Mouse (Mus musculus) adrenal gland, adult 18-20 months (tissue): ENCODE data around the gene Ppp1r12b. TPM values are rescaled to one million over a fixed set of nuclear protein-coding genes. Genes with fewer than 3 reads are reported as not detected.

Experiments
- DNase-seq, 2 experiments: peaks; one replicate each; pipeline ENCODE4 v3.0.0; 2021 to 2022; ENCODE audit warnings: low spot score in 2 of 2
- long read RNA-seq, 2 experiments: library from polyadenylated mRNA; stranded (forward); transcript quantifications; one replicate each; pipeline ENCODE4 v2.0.0; 2021
- total RNA-seq, 2 experiments: library from RNA; stranded (reverse); gene quantifications; 1 replicate in 1 of 2; 2 replicates in 1 of 2; pipeline ENCODE4 v1.2.3; 2021

Ppp1r12b gene
- 10 to 100 TPM; 10.7 to 12.1 TPM for total RNA-seq
- long read RNA-seq, experiment 1, partial matches to known transcripts, result 0 of 1 reads
- long read RNA-seq, experiment 1, other reads (novel, unspliced or antisense), result 0 of 1 reads
- long read RNA-seq, experiment 2, partial matches to known transcripts, result 1 of 5 reads
- long read RNA-seq, experiment 2, other reads (novel, unspliced or antisense), result 4 of 5 reads

DNA sequence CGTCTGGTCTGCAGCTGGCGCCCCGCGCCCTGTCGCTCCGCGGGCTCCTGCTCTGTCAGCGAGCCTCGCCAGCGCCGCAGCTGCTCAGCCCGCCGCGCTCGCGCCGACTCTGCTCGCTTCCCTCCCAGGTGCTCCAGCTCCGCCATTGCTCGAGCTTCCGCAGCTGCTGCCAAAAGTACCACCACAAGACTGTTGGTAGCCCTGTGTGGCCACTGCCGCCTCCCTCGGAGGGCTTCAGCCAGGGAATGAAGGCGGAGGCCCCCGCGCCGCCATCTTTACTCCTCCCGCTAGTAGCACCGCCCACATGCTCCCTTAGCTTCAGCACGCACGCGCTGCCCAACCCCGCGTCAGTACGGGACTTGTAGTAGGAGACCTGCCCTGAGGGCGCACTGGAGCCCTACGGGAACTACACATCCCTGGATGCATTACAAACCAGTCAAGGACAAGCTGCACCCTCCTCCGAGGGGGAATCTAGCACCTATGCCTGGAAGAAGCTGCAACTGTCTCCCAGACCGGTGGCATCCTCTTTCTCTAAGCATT lies at the start of gene Ppp1r12b:
Ppp1r12b (minus strand) TSS at position 306 of the 540 bp plus-strand sequence.
- peak; percentile 86 for DNase-seq

DNA sequence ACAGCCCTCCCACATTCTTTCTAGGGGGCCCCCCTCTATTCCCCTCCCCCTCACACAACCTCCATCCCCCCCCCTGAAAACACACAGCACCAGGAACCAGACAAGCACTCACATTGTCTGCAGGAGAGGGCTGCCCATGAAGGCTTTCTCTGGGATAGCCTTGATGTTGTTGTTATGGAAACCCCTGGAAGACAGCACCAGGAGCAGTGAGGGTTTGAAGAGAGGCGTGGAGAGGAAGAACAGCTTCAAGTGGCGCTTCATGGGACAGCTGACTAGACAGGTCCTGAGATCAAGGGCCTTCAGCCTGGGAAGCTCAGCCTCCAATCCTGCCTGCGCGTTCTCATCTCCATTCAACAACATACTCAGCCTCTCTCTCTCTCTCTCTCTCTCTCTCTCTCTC lies 47.6 kb upstream of the Ppp1r12b start:
- DNase-seq, result no peak

DNA sequence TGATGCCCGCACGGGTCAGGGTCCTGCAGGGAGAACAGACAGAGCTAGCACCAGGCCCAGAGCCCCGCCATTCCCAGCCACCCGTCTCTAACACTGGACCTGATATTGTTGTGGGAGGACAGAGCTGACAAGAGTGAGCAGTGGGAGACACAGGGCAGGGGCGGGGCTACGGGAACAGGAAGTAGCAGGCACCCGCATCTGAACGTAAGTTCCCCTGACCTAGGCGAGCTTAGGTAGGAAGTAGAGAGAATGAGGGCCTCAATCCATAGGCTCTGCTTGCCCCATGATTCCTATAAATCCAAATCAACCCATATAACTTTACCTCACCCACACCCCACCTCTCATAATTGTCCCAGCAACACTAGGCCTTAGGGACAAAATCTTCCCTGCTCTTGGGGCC lies 44.8 kb upstream of the Ppp1r12b start:
- DNase-seq, result no peak

DNA sequence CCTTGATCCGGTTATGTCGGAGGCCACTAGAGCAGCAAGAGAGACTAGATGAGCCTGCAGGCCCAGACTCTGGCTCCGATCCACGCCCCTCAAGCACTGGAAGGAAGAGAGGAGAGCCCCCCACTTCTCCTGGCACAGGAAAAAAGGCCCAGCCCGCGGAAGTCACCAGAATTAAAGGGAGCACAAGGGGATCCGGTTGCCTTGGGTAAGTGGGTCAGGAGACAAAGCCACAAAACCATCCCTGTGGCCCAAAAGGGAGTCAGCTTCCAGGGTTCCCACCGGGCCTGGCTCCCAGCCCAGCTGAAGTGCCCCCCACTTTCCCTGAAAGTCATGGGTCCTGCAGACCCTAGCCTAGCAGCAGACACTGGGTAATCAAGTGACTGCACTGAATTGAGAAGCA lies 42.5 kb upstream of the Ppp1r12b start:
- no peak for DNase-seq

DNA sequence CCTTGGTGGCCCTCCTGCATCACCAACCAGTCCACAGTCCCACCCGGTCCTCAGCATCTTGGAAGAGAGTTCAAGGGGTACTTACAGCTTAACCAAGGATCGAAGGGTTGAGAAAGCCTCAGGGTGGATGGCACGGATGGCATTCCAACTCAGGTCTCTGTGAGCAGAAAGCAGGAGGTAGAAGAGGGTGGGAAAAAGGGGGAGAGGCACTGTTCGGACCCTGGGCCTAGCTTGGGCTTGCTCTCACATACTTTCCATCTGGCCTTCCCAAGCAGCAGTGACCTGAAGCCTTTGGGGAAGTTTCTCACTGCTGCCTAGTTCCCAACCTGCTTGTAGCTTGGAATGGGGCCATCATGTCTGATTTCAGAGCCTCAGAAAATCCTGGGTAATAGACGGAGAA lies 41.8 kb upstream of the Ppp1r12b start:
- DNase-seq, result no peak

DNA sequence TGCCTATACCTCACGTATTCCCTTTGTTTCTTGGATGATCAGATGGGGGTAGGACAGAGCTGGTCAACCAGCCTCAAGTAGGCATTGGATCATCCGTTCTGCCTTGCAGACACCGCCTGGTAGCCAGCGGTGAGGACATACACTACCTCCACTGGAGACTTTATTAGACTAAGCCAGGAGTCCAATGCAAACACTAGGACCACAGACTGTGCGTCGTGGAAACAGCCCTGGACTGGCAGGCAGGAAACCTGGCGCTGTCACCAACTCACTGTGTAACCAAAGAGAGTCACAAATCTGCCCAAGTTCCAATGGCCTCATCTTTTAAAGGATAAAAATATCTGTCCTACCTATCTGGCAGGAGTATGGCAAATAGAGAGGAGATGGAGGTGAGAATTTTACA lies 40.7 kb upstream of the Ppp1r12b start:
- no peak for DNase-seq

DNA sequence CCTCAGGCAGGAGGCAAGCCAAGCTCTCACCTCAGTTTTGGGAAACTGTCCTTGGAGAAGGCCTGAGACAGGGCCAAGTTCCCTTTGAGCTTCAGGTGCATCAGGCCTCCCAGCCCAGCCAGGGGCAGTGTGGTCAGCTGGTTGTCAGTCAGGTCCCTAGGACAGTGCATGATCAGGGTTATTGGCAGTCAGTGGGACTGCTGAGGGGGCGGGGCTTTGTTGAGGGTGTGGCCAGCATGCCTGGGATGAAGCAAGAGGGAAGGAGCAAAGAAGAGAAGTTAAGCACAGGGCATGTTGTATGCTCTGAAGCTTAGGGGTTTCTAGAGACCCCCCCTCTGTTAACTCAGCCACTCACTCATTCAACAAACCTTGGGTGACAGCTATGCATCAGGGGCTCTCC lies 40.2 kb upstream of the Ppp1r12b start:
- no peak for DNase-seq

DNA sequence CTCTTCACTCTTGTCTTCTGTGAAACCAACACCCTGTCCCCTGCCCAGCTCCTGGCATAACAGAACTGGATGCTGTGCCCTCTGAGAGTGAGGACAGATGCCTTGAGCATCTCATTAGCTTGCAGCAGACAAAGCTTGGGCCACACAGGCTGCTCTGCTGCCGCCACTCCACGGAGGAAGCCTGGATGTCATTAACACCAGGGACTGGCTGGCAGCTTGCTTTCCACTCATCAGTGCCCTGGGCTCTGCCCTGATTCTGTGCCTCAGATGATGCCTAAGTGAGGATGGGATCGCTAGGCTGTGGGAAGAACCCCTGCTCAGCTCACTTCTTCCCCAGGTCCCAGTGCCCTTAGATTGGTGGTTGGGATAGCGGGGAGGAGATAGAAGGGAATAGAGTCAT lies 39.7 kb upstream of the Ppp1r12b start:
- no peak for DNase-seq

DNA sequence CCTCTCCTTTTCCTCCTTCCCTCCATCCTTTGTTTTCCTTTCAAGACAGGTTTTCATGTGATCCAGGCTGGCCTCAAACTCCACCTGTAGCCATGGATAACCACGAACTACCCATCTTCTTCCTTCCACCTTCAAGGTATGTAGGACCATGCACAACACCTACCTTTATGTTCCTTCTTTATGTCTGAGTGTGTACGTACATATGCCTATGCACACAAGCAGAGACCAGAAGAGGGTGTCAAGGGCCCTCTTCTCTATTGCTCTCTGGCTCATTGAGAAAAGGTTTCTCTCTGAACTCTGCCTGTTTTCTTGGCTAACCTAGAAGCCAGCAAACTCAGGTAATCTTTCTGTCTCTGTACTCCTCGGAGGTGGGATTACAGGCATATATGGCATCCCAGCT lies 39.0 kb upstream of the Ppp1r12b start:
- no peak for DNase-seq

DNA sequence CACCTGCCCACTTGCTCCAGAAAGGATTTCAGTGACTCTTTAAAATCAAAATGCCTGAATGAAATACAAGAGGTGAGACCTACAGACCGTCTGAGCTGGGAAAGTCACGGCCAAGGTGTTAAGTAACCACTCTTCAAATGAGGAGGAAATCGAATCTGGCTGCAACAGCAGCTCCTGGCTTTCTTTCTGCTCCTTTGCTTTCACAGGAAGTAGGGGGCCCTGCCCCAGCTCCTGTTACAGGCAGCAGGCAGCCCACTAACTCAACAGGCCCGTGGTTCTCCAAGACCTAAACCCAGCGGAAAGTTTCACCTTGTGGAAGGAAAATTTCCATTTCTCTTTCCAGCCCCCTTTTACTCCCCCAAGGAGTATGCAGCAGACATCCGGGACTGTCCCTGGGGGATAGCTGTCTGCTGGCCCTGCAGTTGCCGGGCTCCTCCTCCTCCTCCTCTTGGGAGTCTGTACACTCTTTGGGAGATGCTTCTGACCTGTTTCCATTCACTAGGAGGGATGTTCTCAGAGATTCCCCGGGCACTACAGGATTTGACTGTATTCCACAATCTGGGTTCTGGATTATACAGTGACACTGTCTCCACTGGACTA lies 36.4 kb upstream of the Ppp1r12b start:
- DNase-seq, result no peak

DNA sequence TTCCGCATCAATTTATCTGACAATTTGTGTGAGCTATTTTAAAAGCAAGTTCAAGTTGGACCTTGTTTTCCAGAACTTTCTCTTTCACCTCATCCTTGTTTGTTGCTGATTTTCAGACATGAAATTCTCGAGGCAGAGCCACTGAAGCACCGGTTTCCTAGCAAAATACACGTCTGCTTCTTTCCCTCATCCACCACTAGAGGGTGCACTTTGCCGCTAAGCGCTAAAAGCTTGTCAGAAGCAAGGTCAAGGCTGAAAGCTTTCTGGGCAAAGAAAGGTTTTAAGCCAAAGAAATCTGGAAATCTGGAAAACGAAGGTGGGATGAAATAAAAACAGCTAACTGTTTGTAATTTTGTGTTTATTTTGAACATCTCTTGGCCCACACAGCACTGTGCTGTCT lies 33.6 kb upstream of the Ppp1r12b start:
- peak; percentile 66 to 68 for DNase-seq

DNA sequence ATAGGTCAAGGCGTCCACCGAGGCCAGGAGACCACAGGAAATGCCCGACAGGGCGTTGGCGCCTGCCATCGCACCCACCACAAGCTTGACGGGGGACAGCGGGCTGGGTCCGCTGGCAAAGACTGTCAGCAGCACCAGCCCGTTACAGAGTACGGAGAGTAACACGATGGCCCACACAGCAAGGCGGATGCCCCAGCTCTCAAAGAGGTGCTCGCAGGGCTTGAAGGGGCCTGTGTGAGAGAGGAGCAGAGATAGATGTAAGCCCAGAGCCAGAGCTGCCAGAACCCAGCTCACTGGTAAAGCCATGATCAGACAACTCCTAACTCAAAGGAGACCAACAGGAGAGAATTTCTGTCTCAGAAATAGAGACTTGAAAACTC lies 32.2 kb upstream of the Ppp1r12b start:
- DNase-seq, result no peak

DNA sequence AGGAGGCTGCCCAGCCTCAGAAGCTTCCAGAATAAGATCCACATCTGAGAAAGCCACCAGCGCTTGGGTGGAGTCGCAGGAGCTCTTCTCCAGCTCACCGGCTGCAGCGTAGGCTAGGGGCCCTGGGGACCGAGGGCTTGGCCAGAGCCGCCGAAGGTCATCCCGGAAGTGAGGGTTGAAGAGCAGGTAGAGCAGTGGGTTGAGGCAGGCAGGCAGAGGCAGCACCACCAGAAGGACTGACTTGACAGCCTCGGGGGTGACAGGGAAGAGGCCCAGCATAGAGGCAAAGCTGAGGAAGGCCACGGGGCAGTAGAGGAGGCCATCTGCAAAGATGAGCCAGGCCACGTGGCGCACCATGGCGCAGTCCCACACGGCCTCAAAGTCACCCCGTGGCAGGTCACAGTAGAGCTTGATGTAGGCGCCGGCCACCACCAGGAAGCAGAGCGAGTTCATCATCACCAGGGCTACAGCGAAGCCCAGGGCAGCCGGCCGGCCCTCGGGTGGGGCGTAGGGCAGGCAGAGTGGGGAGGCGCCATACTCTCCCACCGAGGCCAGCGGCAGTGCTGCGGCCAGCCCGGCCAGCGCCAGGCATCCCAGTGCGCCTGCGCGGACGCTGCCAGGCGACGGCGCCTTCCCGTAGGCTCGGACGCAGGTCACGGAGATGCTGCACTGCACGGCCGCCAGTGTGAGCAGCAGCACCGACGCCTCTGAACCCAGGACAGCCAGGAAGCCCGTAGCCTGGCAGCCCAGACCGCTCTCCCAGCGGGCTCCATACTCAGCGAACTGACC lies 31.6 kb upstream of the Ppp1r12b start:
- peak; percentile 50 to 64 for DNase-seq

DNA sequence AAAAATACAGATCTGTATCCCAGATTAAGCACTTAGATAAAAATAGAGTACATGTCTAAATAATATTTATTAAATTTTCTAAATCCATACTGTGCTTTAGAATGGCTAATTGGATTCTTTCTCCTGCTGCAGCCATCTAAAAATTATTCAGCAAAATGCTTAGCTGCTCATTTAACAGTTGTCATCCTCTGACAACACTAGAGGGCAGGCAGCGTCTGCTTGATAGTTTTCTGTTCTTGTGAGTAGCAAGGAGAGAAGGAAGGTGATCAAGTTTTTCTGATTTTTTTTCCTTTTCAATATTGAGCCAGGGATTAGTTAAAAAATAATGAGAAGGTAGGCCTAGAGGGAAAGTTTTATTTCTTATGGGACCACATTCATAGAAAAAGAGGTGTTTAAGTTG lies 17.2 kb upstream of the Ppp1r12b start:
- DNase-seq, result no peak

DNA sequence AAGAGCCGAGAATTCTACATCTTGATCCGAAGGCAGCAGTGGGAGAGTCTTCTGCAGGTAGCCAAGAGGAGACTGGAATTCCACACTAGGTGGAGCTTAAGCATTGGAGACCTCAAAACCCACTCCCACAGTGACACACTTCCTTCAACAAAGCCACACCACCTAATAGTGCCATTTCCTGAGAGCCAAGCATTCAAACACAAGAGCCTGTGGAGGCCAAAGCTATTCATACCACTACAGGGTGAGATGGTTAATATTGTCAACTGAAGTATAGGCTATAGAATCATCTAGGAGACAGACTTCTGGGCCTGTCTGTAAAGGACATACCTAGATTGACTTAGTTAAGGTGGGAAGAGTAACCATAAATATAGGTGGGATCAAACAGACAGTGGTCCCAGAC lies 9.7 kb upstream of the Ppp1r12b start:
- no peak for DNase-seq

DNA sequence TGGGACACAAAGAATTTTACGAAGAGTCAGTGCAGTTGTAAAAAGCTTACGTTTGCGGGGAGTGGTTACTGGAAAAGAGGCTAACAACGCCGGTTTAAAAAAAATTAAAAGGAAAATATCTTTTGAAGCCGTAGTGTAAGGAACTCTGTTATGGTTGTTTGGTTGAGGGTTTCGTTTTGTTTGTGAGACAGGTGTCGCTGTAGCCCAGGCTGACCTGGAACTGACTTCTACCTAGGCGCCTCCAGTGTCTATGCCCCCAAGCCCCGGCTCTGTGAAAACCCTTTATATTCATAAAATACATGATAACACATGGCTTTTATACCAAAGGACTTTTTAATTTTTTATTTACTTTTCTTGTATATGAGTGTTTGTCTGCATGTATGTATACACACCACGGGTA lies 7.1 kb upstream of the Ppp1r12b start:
- no peak for DNase-seq

DNA sequence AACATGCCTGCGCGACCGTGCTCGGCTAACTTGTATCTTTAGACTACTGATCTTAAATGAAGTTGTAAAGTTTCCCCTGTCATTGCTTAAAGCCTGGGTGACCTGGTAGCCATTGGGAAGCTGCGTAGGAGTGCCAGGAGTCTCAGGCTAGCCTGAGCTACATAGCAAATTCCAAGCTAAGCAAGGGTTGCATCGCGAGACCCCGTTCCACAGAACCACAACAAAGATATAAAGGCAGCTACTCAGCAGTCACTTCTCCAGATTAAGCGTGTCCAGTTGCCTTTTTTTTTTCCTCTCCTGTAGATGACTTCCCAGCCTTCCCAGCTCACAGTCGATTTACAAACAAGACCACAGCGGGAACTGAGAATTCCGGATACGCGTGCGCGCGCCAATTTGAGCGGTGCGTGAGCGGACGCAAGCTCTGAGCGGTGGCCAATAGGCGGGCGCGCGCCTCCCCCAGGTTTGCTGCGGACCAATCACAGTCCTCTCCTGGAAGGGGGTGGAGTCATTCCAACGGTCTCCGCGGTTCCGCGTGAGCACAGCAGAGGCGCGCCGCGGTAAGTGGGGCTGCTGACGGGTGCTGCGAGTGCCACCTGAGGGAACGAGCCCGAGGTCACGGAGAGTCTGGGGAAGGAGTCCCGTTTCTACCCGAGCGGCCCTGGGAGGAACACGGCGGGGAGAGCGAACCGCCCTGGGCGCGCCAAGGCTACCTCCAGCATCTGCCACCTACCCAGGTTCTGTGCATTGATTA lies 6.5 kb upstream of the Ppp1r12b start, which contains the start of gene Ube2t:
Ube2t (plus strand) TSS at position 513 of the 751 bp plus-strand sequence.
- peak; percentile 90 to 92 for DNase-seq

DNA sequence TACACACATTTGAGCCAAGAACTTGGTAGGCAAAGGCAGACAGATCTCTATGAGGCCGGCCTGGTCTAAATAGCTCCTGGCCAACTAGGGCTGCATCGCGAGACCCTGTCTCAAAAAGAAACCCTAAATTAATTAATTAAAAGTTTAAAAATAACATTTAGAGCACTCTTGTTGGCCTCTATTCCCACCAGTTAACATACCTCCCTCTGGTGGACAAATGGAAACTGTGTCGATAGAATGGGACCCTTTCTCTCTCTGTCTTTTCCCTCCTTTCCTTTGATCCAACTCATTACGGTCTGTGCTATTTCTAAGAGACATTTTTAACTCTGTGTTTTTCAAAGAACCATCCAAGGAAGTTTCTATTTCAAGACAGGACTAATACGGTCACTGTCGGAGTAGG lies 4.9 kb upstream of the Ppp1r12b start:
- DNase-seq, result no peak

DNA sequence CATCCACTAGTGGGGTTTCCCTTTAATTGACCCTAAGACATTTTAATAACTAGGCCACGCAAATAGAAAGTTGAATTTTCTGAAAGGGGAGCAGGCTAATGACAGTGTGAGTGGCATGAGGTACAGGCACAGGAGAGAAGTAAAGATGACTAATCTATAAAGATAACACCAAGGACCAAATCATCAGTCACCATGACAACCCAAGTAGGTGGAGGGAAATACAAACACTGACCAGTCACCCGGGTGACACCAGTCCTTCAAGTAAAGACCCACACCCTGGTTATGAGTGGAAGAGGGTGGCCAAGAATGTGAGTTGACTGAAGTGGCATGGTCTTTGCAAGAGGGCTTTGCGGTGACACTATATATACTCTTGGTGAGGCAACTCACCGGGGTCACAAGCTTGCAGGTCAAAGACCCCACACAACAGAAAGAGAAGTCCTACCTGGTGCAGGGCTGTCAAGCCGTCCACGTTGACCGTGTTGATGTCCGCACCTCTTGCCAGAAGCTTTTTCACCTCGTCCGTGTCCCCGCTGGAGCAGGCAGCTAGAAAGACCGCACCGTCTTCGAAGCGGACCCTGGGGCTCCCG lies 599 bp downstream of the Ppp1r12b start:
- no peak for DNase-seq

DNA sequence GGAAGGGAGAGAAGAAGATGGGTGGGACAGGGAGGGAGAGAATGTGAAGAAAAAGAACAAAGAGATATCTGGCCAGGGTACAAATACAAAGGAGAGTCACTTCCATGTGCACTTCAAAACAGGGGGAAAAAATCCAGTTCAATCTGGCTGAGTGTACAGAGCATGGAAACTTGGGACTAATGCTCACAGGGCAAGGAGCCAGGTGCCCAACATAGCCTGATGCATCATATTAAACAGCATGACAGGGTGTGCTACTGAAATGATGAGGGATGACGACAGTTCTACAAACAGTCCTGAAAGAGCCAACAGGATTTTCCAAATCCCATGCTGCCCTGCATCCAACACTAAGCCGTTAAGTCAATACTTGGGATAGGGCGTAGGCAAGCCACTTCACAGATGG lies 5.8 kb downstream of the Ppp1r12b start:
- DNase-seq, result no peak

DNA sequence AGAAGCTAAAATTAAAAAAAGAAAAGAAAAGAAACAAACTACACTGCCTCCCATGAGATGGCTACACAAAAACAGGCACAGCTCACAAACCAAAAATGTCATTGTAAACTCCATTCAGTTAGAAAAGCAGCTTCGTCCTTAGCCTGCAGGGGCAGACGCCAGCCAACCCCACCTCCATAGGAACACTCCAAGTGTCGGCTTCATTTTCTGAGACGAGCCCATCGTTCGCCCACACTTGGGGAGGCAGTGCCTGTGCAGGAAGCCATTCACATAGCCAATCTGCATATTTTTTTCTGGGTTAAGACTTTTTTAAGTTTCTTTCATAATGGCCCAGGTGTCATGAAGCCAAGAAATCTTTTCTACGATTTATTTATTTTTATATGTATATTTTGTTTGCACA lies 8.2 kb downstream of the Ppp1r12b start:
- no peak for DNase-seq
